Mouse (Mus musculus) right cerebral cortex, adult 18-20 months (tissue): ENCODE measurements at regions not wholly inside any gene's neighbourhood (a gene's known extent, or its start where the extent isn't known, plus 50 kb on each side); places are given as distances from the start of the nearest gene placed in this dataset.
A peak's percentile ranks its signal among the peaks of the same experiment; 100 is the strongest.

Experiments used
- DNase-seq: peaks from one replicate; pipeline ENCODE4 v3.0.0; 2022; ENCODE audit warnings: mixed read lengths

DNA sequence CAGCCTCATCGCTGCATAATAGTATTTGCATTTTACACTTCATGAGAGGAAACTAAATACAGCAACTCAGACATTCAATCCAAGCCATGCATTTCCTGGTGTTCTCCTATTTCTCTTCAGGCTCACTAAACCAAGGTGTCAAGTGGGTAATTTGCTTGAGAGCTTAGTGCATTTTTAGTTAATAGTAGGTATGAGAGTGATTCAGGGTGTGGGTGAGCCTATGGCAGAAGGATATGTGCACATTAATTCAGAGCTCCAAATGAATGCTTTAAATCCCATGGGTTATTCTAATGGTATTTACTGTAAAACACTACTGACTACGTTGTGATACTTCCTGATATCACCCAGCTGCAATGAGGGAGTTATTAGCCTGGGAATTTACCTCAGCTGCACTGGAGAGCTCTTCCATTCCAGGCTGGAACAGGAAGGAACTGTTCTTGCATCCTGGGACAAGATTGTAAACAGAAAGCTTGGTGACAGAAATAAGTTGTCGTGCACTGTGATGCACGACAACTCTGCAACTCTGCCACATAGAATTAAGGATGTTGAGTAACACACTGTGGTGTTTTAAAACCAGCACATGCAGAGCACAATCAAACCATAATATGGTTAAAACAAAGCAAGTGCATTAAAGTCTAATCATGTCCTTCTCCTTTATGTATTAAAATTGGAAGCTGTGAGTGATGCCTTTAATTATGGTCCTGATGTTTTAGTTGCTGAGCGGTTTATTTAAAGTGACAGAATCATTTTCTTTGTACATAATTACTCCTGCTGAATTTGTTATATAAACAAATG, 170.4 kb upstream of the Setmar start:
- no peak for DNase-seq

DNA sequence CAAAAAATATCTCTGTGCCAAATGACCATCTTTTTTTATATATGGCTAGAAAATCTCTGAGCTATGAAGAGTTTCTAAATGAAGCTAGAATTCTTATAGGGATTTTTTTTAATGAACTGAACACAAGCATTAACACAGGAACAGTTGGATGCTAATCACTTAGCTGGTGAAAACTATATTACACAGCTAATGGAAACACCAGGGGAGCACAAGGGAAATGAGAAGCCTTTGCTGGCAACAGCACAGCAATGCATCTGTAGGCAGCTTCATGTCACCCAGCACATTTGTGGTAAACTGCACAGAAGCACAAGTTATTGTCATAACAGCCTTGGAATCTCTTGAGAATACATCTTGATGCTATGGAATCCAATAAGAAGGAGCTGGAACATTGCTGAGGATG, 154.3 kb upstream of the Setmar start:
- no peak for DNase-seq

DNA sequence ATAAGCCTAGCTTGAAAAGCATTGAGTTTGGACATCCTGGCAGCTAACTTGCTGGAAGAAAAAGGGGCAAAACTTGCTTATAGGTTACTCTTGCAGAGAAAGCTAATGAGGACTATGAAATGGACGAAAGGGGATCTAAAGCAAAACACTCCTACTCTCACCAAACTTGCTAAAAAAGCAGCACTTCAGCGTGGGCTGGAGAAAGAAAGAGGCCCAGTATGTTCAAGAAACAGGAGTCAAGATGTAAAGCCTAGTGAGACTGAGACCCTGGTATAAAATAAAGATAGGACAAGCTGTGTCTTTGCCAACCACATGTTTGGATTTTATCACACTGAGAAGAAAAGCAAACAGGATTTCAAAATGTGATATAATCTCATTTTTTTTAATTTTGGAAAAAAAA, 153.5 kb upstream of the Setmar start:
- peak; percentile 51 for DNase-seq

DNA sequence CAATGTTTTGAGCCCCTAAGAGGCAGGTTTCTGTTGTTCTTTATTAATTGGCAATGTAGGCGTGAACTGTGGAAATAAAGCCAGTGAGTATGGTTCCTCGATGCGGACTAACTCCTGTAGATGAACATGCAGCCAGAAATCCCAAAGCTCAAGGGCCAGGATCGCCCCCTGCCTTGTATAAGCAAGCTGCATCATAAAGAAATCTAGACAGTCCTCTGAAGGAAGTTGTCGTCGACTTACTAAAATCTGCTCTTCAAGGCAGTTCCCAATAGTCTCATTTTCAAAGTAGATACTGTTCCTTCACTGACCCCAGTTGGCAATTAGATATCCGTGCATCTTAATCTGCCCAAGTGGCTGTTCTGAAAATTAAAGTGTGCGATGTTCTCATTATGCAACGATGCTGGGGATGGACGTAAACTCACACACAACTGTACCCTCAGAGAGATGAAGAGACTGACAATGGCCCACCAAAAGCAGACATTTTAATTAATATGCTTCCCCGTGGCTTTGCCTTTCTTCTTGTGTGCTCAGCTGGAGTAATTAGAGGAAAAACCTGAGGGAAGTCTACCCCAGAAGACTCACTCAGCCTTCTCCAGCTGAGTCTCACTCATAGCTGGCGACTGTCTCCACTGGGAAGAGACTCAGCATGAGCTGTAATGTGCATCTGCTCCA, 141.2 kb upstream of the Setmar start:
- no peak for DNase-seq

DNA sequence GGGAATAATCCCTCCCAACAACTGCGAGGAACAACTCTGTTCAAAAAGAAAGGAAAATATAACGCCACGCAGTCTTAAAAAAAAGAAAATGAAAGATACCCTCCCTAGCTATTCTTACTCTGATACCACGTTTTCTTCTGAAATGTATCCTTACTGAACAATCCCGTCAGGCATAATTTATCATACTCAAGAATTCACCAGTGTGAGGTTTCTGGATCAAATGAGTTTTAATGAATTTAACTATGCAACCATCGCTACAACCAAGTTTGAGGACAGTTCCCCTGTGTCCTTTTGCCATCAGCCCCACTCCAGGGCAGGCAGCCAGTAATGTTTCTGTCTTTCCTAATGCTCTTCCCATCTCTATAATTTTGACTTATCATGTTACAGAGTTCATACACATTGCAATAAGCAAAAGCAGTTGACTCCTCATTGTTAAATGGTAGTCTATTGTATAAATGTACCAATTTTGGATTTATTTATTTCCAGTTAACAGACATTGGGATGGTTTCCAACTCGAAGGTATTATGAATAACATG, 140.6 kb upstream of the Setmar start:
- DNase-seq, result no peak

DNA sequence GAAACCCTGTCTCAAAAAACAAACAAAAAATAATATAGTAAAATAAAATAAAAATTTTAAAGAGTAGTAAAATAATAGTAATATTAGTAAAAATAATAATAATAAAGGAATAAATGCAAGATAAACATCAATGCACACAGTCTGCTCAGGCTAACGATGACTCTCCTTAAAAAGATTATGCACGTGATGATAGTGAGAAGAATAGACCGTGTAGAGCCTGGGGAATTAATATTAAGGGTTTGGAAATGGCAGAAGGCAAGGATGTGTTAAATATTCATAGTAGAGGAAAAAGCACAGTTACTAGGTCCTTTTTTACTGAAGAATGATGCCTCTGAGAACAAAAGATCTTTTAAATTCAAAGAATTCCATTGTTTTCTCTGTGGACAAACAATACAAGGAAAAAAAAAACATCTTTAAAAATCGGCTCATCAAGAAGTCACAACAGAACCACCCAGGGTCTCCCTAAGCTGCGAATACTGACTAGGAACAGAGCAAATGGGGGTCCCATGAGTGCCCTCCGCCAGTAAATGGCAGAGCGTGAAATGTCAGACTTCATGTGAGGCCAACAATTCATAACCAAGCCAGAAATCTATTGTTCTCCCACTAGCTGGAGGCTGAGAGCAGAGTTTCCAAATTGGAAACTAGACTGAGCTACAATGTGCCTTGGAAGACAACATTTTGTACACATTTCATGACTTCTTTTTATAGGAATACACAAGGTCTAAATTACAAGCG, 134.2 kb upstream of the Setmar start:
- no peak for DNase-seq

DNA sequence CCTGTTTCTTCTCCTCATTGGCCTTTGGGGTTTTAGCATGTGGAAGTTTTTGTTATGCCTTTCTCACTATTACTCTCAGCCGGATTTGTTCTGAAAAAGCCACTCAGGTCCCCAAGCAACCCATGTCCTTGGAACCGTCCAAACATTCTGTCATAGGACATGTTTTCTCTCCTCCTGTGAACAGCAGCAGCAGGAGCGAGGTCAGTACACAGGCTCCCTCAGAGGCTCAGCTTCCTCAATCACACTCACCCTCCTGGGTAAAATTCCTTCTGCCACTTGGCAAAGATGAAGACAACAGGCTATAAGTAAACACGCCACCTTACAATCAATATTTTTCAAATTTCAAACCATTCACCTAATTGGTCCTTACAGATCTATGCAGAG, 133.7 kb upstream of the Setmar start:
- DNase-seq, result no peak

DNA sequence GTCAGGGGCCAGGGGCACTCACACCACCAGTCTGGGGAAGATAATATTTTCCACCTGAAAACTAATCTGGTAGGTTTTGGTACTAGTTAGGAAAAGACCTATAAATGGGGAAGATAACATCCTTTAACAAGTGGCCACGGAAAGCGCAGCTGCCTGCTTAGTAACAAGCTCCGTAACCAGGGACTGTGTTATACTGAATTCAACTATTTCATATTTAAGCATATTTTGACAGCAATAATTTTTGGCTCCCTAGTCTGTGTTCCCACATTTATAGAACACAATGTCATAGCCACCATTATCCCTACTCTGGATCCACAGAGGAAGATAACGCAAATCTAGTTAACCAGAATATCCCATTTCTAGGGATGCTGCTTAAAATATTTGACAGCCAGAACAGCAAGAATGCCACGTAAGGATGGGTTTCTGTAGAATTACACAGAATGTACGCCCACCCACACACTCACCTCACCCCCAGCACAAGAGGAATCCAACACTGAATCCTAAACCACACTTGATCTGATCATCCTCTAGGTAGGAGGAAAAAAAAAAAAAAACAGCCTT, 128.7 kb upstream of the Setmar start:
- DNase-seq, result peak; percentile 15

DNA sequence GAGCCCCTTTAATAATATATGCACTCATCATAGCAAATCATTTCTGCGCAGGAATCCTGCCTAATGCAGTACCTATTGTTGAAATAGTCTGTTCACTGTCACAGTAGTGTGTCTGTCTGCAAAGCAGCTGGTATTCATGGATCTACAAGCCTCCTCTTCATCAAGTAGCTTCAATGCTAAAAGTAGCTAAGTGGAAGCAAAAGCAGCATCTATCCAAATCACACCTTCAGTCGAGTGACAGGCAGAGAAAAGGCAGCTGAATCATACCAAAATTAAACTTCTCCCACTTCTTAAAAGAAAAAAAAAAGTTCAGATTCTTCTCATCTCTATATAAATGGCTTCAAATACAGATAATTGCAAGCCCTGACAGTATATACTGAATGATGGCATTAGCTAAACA, 96.2 kb upstream of the Setmar start:
- DNase-seq, result peak; percentile 6

DNA sequence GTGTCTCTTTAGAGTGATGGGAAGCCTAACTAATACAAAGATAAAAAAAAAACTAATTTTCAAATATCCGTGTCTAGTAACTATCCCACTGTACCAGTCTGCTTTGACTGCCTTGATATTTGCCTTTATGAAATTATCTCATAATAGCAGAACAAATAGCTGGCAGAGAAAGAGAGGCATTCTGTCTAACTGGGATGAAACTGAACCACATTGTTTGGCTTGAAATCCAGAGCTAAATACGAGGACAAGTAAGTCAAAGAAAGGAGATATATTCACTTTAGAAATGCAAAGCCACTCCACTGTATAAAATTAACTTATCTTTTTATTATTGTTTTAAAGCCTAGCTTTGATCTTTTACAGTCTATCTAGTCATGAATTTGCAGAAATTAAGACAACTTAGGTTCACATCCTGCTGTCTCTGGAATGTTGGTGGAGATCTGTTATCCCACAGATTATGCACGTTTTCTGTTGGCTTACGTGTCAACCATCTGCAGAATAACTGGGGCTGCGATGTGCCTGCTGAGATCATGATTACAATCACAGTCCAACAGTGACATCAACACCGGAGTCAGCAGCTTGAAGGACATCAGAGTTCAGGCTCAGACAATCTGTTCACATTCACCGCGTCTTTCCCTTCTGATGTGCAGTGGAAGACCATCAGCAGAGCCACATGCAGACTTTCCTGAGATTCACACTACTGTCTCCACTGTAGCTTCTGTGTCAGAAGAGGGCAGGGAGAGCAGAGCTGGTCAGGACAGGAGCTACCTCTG, 65.7 kb upstream of the Setmar start:
- DNase-seq, result no peak

DNA sequence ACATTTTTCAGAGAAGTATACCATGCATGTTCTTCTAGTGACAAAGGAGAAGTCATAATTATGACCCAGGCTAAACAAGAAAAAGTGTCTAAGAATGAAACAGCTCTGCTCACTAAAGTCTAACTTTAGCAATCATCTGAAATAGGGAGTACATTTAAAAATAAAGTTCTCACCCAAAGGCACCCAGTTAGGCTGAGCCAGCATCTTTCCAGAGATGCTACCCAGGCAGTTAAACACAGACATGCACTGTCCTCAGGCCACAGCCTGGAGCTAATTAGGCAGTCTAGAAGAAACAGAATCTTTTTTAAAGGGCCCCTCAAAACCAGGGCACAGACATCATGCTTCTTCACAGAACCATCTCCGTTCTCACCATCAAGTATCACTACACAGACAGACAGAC, 61.6 kb upstream of the Setmar start:
- DNase-seq, result peak; percentile 26

DNA sequence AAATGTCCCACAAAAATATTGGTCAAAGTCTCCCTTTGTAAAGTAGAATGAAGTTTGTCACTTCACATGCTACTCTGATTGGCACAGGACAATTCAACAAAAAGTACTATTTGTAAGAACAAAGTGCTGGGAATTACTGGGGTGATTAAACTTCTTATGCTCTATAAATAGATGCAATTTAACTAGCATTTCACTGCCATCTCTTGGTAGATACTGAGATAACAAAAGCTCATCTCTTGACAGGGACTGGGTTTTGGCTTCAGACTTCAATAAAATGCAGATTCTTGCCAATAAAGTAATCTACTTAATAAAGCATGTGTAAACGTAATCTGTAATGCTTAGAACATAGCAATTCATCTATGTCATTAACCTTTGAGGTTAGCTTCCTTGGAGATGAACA, 56.5 kb upstream of the Setmar start:
- DNase-seq, result no peak
